Mouse (Mus musculus) midbrain, embryonic 11.5 days (tissue): ENCODE data around the gene Golga5. TPM values are rescaled to one million over a fixed set of nuclear protein-coding genes. Genes with fewer than 3 reads are reported as not detected.

Experiments used
- ATAC-seq: fragments of 200-750 bp; cut with Nextera tagmentation; 2 replicates; pipeline ENCODE4 v1.8.0; 2017; ENCODE audit warnings: moderate TSS enrichment, moderate library complexity; ENCODE audit not compliant: low FRiP score
- DNase-seq: peaks from one replicate; pipeline ENCODE4 v3.0.0; 2015; ENCODE audit warnings: low spot score; ENCODE audit errors: missing footprints
- H3K27ac ChIP-seq: fragments of 300-500 bp; sonication (generic); 2 replicates; pipeline ENCODE4 v1.5.1; 2014; ENCODE audit warnings: low read depth, low read length
- H3K27me3 ChIP-seq: fragments of 300-500 bp; sonication (generic); 2 replicates; pipeline ENCODE4 v1.6.1; 2014; ENCODE audit warnings: mild to moderate bottlenecking, low read length, moderate library complexity, mixed read lengths; ENCODE audit not compliant: control insufficient read depth, insufficient read depth
- H3K36me3 ChIP-seq: fragments of 300-500 bp; sonication (generic); 2 replicates; pipeline ENCODE4 v1.6.1; 2014; ENCODE audit warnings: mild to moderate bottlenecking, low read length, moderate library complexity, mixed read lengths; ENCODE audit not compliant: control insufficient read depth, insufficient read depth
- H3K4me1 ChIP-seq: fragments of 300-500 bp; sonication (generic); 2 replicates; pipeline ENCODE4 v1.6.1; 2014; ENCODE audit warnings: low read length; ENCODE audit not compliant: control insufficient read depth, insufficient read depth
- H3K4me2 ChIP-seq: fragments of 300-500 bp; sonication (generic); 2 replicates; pipeline ENCODE4 v1.6.1; 2014; ENCODE audit warnings: mild to moderate bottlenecking, moderate library complexity
- H3K4me3 ChIP-seq: fragments of 300-500 bp; sonication (generic); 2 replicates; pipeline ENCODE4 v1.5.1; 2014; ENCODE audit warnings: low read depth, low read length
- H3K9ac ChIP-seq: fragments of 300-500 bp; sonication (generic); 2 replicates; pipeline ENCODE4 v1.6.1; 2014; ENCODE audit warnings: low read length
- H3K9me3 ChIP-seq: fragments of 300-500 bp; sonication (generic); 2 replicates; pipeline ENCODE4 v1.6.1; 2016; ENCODE audit warnings: low read length; ENCODE audit not compliant: control insufficient read depth
- WGBS: fragments of 180-500 bp; shearing (Covaris S2); extraction: QIAGEN DNeasy Blood & Tissue Kit; methylation state at CpG from one replicate; pipeline ENCODE4 v1.1.7; 2014; 5-methylcytosine and 5-hydroxymethylcytosine counted together
- polyA plus RNA-seq: library from polyadenylated mRNA; unstranded; fragments of >200 nt; fragmentation: Nextera tagmentation; extraction: Ambion mirVana; gene quantifications from 2 replicates; pipeline ENCODE4 v1.2.1, GENCODE M21; 2014

Golga5 gene
- polyA plus RNA-seq, 1 experiment from 2014 or later = 31.6 TPM

- 85% methylated on average over 7 of the region's 7 CpGs for WGBS
- Histone ChIP-seq H3K36me3 (no peaks in the 10 kb centered on the region), H3K9ac (no peak overlapping the region), H3K27me3 (no peaks in the 10 kb centered on the region), H3K4me2 (no peak overlapping the region), H3K4me3 (no peak overlapping the region), H3K4me1 (no peaks in the 10 kb centered on the region), H3K27ac (no peak overlapping the region), H3K9me3 (no peaks in the 10 kb centered on the region)
- no peak for DNase-seq
- ATAC-seq = no peak
These were observed 28.4 kb upstream of the Golga5 start for GRCm38 (mm10) chr12:102440551-102440950.

- DNase-seq (no peak), ATAC-seq (no peak)
- H3K4me1 ChIP-seq = no peaks in the 10 kb centered on the region
- no peak overlapping the region for H3K4me2 ChIP-seq
- H3K27me3 ChIP-seq = no peaks in the 10 kb centered on the region
- H3K4me3 ChIP-seq = no peak overlapping the region
- no peak overlapping the region for H3K9ac ChIP-seq
- H3K27ac ChIP-seq = no peak overlapping the region
- H3K36me3 ChIP-seq = no peaks in the 10 kb centered on the region
- H3K9me3 ChIP-seq = no peaks in the 10 kb centered on the region
- 88% methylated on average over 6 of the region's 6 CpGs for WGBS
These were observed 27.8 kb upstream of the Golga5 start for GRCm38 (mm10) chr12:102441141-102441540.

GRCm38 (mm10) chr12:102442639-102443038 lies 26.3 kb upstream of the Golga5 start:
- Histone ChIP-seq H3K27me3 (no peaks in the 10 kb centered on the region), H3K4me1 (no peaks in the 10 kb centered on the region), H3K27ac (no peak overlapping the region), H3K36me3 (no peaks in the 10 kb centered on the region), H3K9me3 (no peaks in the 10 kb centered on the region), H3K4me2 (no peak overlapping the region), H3K4me3 (no peak overlapping the region), H3K9ac (no peak overlapping the region)
- ATAC-seq (no peak), DNase-seq (no peak)
- 94% methylated on average over 15 of the region's 15 CpGs for WGBS

- no peaks in the 10 kb centered on the region for H3K27me3 ChIP-seq
- WGBS = 91% methylated on average over 5 of the region's 5 CpGs
- DNase-seq = no peak
- H3K9ac ChIP-seq = no peak overlapping the region
- no peak for ATAC-seq
- H3K36me3 ChIP-seq = no peaks in the 10 kb centered on the region
- no peaks in the 10 kb centered on the region for H3K4me1 ChIP-seq
- H3K4me3 ChIP-seq = no peak overlapping the region
- no peak overlapping the region for H3K4me2 ChIP-seq
- H3K27ac ChIP-seq = no peak overlapping the region
- H3K9me3 ChIP-seq = no peaks in the 10 kb centered on the region
These were observed 25.3 kb upstream of the Golga5 start for GRCm38 (mm10) chr12:102443676-102444075.

GRCm38 (mm10) chr12:102445436-102445835 lies 23.5 kb upstream of the Golga5 start:
- WGBS = 76% methylated on average over 4 of the region's 4 CpGs

GRCm38 (mm10) chr12:102450437-102450836 lies 18.5 kb upstream of the Golga5 start:
- H3K4me3 ChIP-seq = no peak overlapping the region
- H3K4me1 ChIP-seq = no peaks in the 10 kb centered on the region
- no peaks in the 10 kb centered on the region for H3K36me3 ChIP-seq
- WGBS = 77% methylated on average over 10 of the region's 10 CpGs
- no peak overlapping the region for H3K4me2 ChIP-seq
- ATAC-seq (no peak), DNase-seq (no peak)
- H3K9me3 ChIP-seq = no peaks in the 10 kb centered on the region
- H3K27me3 ChIP-seq = no peaks in the 10 kb centered on the region
- H3K9ac ChIP-seq = no peak overlapping the region
- H3K27ac ChIP-seq = no peak overlapping the region

More at GRCm38 (mm10) chr12:102445436-102445835, 23.5 kb upstream of the Golga5 start:
- no peak overlapping the region for H3K27ac ChIP-seq
- ATAC-seq (no peak), DNase-seq (no peak)
- no peak overlapping the region for H3K4me2 ChIP-seq
- H3K4me1 ChIP-seq = no peaks in the 10 kb centered on the region
- no peaks in the 10 kb centered on the region for H3K36me3 ChIP-seq
- no peak overlapping the region for H3K9ac ChIP-seq
- H3K9me3 ChIP-seq = no peaks in the 10 kb centered on the region
- H3K27me3 ChIP-seq = no peaks in the 10 kb centered on the region
- H3K4me3 ChIP-seq = no peak overlapping the region

- ATAC-seq (no peak), DNase-seq (no peak)
- Histone ChIP-seq H3K4me3 (no peak overlapping the region), H3K4me2 (no peak overlapping the region), H3K4me1 (no peaks in the 10 kb centered on the region), H3K9me3 (no peaks in the 10 kb centered on the region), H3K27me3 (no peaks in the 10 kb centered on the region), H3K9ac (no peak overlapping the region), H3K36me3 (no peaks in the 10 kb centered on the region), H3K27ac (no peak overlapping the region)
- WGBS = 83% methylated on average over 8 of the region's 8 CpGs
These were observed 17.6 kb upstream of the Golga5 start for GRCm38 (mm10) chr12:102451126-102451851.

GRCm38 (mm10) chr12:102453581-102453980 lies 15.4 kb upstream of the Golga5 start:
- H3K9ac ChIP-seq = no peak overlapping the region
- DNase-seq (no peak), ATAC-seq (no peak)
- no peaks in the 10 kb centered on the region for H3K9me3 ChIP-seq
- 72% methylated on average over 6 of the region's 6 CpGs for WGBS
- no peak overlapping the region for H3K4me2 ChIP-seq
- no peaks in the 10 kb centered on the region for H3K27me3 ChIP-seq
- H3K4me3 ChIP-seq = no peak overlapping the region
- H3K36me3 ChIP-seq = no peaks in the 10 kb centered on the region
- H3K27ac ChIP-seq = no peak overlapping the region
- no peaks in the 10 kb centered on the region for H3K4me1 ChIP-seq

- Histone ChIP-seq H3K9ac (no peak overlapping the region), H3K36me3 (no peaks in the 10 kb centered on the region), H3K4me2 (no peak overlapping the region), H3K27ac (no peak overlapping the region), H3K27me3 (no peaks in the 10 kb centered on the region), H3K4me1 (no peaks in the 10 kb centered on the region), H3K9me3 (no peaks in the 10 kb centered on the region), H3K4me3 (no peak overlapping the region)
- no peak for ATAC-seq
- no peak for DNase-seq
- WGBS = 77% methylated on average over 6 of the region's 7 CpGs
These were observed 12.3 kb upstream of the Golga5 start for GRCm38 (mm10) chr12:102456467-102457193.
